Mouse (Mus musculus): ENCODE measurements around the gene Spaca4. TPM values are rescaled to one million over a fixed set of nuclear protein-coding genes. Genes with fewer than 3 reads are reported as not detected.

The Spaca4 gene
- total and polyA plus RNA-seq, 3 experiments: not detected

DNA sequence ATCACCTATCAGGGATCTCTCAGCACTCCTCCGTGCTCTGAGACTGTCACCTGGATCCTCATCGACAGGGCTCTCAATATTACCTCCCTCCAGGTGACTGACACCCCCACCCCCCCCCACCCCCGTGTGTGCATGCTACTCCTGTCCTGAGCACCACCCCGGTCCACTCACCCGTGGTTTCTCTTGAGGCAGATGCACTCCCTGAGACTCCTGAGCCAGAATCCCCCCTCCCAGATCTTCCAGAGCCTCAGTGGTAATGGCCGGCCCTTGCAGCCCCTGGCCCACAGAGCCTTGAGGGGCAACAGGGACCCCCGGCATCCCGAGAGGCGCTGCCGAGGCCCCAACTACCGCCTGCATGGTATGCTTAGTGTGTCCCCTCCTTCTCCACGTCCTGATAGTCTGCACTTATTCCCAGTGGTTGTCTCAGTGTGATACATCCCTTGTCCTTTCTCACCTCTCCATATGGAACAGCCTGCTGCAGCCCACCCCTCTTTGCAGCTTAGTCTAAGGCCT is 22.0 kb downstream of the Spaca4 start:
- peak overlapping the region; percentile 58; the same call in 1 of the 2 replicates for H3K9ac ChIP-seq (ENCODE audit: insufficient read depth, low read depth)
- peak overlapping the region; percentile 44 to 55 (median 46) for H3K4me3 ChIP-seq (replicated peaks in 1 of 3; ENCODE audit: low read depth in 2 of 3, low read length in 2 of 3, poor library complexity in 1 of 3)
- H3K36me3 ChIP-seq (replicated peaks in 1 of 2; ENCODE audit: control insufficient read depth in 1 of 2, insufficient read depth in 1 of 2, low read length in 1 of 2): no peaks in the 10 kb centered on the region
- no peaks in the 10 kb centered on the region for H3K27me3 ChIP-seq (replicated peaks)
- no peaks in the 10 kb centered on the region for H3K79me2 ChIP-seq (replicated peaks; ENCODE audit: control insufficient read depth, extremely low read depth, insufficient read depth, poor library complexity, severe bottlenecking)
- TF ChIP-seq POLR2A (IDR thresholded peaks at IDR 0.05; ENCODE audit: low read depth, low read length) (no peak), IRF4 (IDR thresholded peaks at IDR 0.05; ENCODE audit: low read depth, low read length) (no peak), MYC (IDR thresholded peaks at IDR 0.05; ENCODE audit: low read depth, low read length) (no peak), CHD1 (IDR thresholded peaks at IDR 0.05; ENCODE audit: low read depth, low read length) (no peak), MAFK (IDR thresholded peaks at IDR 0.05; ENCODE audit: insufficient replicate concordance, low read length) (no peak), MXI1 (IDR thresholded peaks at IDR 0.05; ENCODE audit: low read depth, low read length) (no peak), ZC3H11A (IDR thresholded peaks at IDR 0.05; ENCODE audit: low read depth, low read length) (no peak), NELFE (IDR thresholded peaks at IDR 0.05; ENCODE audit: low read depth, low read length) (no peak), ETS1 (conservative IDR thresholded peaks at IDR 0.05; ENCODE audit: low read depth, low read length) (no peak), BHLHE40 (IDR thresholded peaks at IDR 0.05; ENCODE audit: low read depth, low read length) (no peak), USF1 (IDR thresholded peaks at IDR 0.05; ENCODE audit: low read depth, low read length) (no peak), ZNF384 (IDR thresholded peaks at IDR 0.05; ENCODE audit: low read depth, low read length) (no peak), ELF1 (IDR thresholded peaks at IDR 0.05; ENCODE audit: low read depth, low read length) (no peak)
- H3K27ac ChIP-seq (ENCODE audit: insufficient read depth, low read depth): peak overlapping the region; percentile 66
- peak overlapping the region; percentile 91 for H3K4me2 ChIP-seq (ENCODE audit: insufficient read depth, low read depth, poor library complexity, severe bottlenecking)
- no peaks in the 10 kb centered on the region for H3K9me3 ChIP-seq (replicated peaks; ENCODE audit: low read length)
- H3K4me1 ChIP-seq (ENCODE audit: control insufficient read depth in 1 of 2, insufficient read depth in 2 of 2): peaks cover 3 to 60% of the 10 kb centered on the region in 2 experiments; a peak in 3 of 4 replicates
- dilution Hi-C loops (cut with MboI; ENCODE audit: extremely low pct_ligation_motif_present, extremely low pct_unique_long_range_greater_than_20kb, low sequenced_read_pairs) (no loop called here), in situ Hi-C loops (cut with MboI; ENCODE audit: low pct_ligation_motif_present, low pct_unique_long_range_greater_than_20kb, low sequenced_read_pairs) (no loop called here)
- no peak for DNase-seq (ENCODE audit: extremely low read depth)

DNA sequence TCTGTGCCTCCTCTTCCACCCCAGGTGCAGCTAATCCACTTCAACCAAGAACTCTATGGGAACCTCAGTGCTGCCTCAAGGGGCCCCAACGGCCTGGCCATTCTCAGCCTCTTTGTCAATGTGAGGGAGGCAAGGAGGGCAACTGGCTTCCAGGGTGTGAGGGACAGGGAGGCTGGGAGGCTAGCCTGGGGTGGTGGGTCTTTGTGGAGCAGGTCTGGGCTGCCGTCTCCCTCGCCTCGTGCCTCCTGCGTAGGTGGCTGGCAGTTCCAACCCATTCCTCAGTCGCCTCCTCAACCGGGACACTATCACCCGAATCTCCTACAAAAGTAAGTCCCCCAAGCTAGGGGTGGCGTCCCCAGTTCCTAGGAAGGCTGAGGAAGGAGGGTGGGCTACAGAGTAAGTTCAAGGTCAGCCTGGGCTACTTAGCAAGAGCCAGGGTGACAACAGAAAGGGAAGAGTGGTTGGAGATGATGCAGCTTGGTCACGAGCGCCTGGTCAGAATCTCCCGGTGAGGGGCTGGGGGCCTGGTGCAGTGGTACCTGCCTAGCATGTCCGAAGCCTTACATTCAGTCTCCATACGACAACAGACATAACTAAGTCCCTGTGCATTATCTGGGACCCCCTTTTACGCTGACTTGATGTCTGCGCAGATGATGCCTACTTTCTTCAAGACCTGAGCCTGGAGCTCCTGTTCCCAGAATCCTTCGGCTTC is 22.6 kb downstream of the Spaca4 start:
- Histone ChIP-seq H3K79me2 (replicated peaks; ENCODE audit: control insufficient read depth, extremely low read depth, insufficient read depth, poor library complexity, severe bottlenecking) (no peaks in the 10 kb centered on the region), H3K4me3 (replicated peaks in 1 of 3; ENCODE audit: low read depth in 2 of 3, low read length in 2 of 3, poor library complexity in 1 of 3) (no peak overlapping the region), H3K9me3 (replicated peaks; ENCODE audit: low read length) (no peaks in the 10 kb centered on the region), H3K36me3 (replicated peaks in 1 of 2; ENCODE audit: control insufficient read depth in 1 of 2, insufficient read depth in 1 of 2, low read length in 1 of 2) (no peaks in the 10 kb centered on the region), H3K27me3 (replicated peaks) (no peaks in the 10 kb centered on the region), H3K4me1 (ENCODE audit: control insufficient read depth in 1 of 2, insufficient read depth in 2 of 2) (peaks cover 3 to 58% of the 10 kb centered on the region in 2 experiments; a peak in 3 of 4 replicates), H3K27ac (ENCODE audit: insufficient read depth, low read depth) (no peak overlapping the region), H3K9ac (ENCODE audit: insufficient read depth, low read depth) (no peak overlapping the region), H3K4me2 (ENCODE audit: insufficient read depth, low read depth, poor library complexity, severe bottlenecking) (no peak overlapping the region; the same call in 1 of the 2 replicates)
- no peak for DNase-seq (ENCODE audit: extremely low read depth)
- in situ Hi-C loops (cut with MboI; ENCODE audit: low pct_ligation_motif_present, low pct_unique_long_range_greater_than_20kb, low sequenced_read_pairs) (no loop called here), dilution Hi-C loops (cut with MboI; ENCODE audit: extremely low pct_ligation_motif_present, extremely low pct_unique_long_range_greater_than_20kb, low sequenced_read_pairs) (no loop called here)
- no peak for TF ChIP-seq MEF2A (IDR thresholded peaks at IDR 0.05; ENCODE audit: borderline replicate concordance, low read depth, low read length)
- TF ChIP-seq E2F4 (IDR thresholded peaks at IDR 0.05; ENCODE audit: insufficient replicate concordance, low read depth, low read length): no peak
- no peak for TF ChIP-seq IRF4 (IDR thresholded peaks at IDR 0.05; ENCODE audit: low read depth, low read length)
- no peak for TF ChIP-seq RAD21 (IDR thresholded peaks at IDR 0.05; ENCODE audit: low read depth, low read length)
- no peak for TF ChIP-seq USF1 (IDR thresholded peaks at IDR 0.05; ENCODE audit: low read depth, low read length)
- no peak for TF ChIP-seq RCOR1 (conservative IDR thresholded peaks at IDR 0.05; ENCODE audit: low read depth, low read length)
- no peak for TF ChIP-seq GABPA (IDR thresholded peaks at IDR 0.05; ENCODE audit: insufficient replicate concordance, low read depth, low read length)
- TF ChIP-seq SIN3A (IDR thresholded peaks at IDR 0.05; ENCODE audit: low read length): no peak
- TF ChIP-seq USF2 (conservative IDR thresholded peaks at IDR 0.05; ENCODE audit: low read depth, low read length): no peak
- no peak for TF ChIP-seq JUN (IDR thresholded peaks at IDR 0.05; ENCODE audit: insufficient read depth, low read depth, low read length)
- no peak for TF ChIP-seq PAX5 (IDR thresholded peaks at IDR 0.05; ENCODE audit: low read length)
- no peak for TF ChIP-seq MXI1 (IDR thresholded peaks at IDR 0.05; ENCODE audit: low read depth, low read length)

All from CH12.LX (cell line).